ENCODE assay signal across 1 mouse cellular context in the genomic region with DNA sequence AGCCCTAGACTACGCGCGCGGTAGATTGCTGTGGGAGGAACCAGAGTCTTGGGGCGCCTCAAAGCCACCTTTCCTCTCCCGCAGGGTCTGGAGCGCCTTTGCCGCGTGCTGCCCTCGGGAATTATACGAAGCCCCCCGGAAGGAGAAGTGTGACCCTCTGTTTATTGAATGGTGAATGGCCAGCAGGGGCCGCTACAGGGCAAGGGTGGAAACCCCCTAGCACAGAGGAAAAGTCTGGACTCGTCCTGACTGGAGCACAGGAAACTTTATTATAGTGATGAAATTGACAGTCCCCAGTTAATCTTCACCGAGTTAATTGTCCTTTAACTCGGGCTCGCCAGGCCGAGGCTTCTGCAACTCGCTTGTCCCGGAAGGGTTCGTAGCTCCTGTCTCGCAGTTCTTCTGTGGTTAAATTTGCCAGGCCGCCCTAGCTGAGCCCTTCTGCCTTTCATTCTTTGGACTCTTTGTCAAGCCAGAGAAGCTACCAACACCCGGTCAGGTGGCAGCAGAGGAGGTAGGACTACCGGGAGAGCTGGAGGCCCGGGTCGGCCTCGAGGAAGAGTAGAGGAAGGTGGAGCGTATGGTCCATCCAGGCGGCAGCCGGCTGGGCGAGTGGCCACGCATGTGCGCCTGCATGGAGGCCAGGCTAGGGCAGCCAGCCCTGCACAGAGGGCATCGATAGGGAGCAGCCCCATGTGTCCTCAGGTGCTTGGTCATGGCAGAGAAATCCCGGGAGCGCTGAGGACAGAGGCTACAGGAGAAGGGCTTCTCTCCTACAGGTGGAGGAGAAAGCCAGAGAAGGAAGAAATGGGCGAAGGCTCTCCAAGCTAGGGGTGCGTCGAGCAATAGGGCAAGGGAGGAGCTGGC.
TF ChIP-seq lines count a peak whose summit lies in the region.

No protein-coding gene starts in this region.

TF ChIP-seq in myocyte, 11 proteins besides CTCF, POLR2A, EP300 and RAD21 (continued from another document):
- TF ChIP-seq USF1 (IDR thresholded peaks at IDR 0.05; ENCODE audit: low read depth) (no peak), CEBPB (IDR thresholded peaks at IDR 0.05; ENCODE audit: insufficient read depth, poor library complexity, severe bottlenecking) (no peak), TCF3 (IDR thresholded peaks at IDR 0.05; ENCODE audit: insufficient read length, low read depth) (no peak), MYOG (IDR thresholded peaks at IDR 0.05; ENCODE audit: control insufficient read depth in 1 of 3, insufficient read depth in 1 of 3, insufficient read length in 2 of 3, low read depth in 2 of 3) (no peak), E2F4 (IDR thresholded peaks at IDR 0.05; ENCODE audit: insufficient read depth) (no peak)
